Mouse (Mus musculus): ENCODE data around the gene Sult4a1. TPM values are rescaled to one million over a fixed set of nuclear protein-coding genes. Genes with fewer than 3 reads are reported as not detected.

Gene Sult4a1
- polyA plus RNA-seq (2015; fragmentation: Nextera tagmentation; extraction: Ambion mirVana) = 174 and 177 TPM in 2 replicates

DNA sequence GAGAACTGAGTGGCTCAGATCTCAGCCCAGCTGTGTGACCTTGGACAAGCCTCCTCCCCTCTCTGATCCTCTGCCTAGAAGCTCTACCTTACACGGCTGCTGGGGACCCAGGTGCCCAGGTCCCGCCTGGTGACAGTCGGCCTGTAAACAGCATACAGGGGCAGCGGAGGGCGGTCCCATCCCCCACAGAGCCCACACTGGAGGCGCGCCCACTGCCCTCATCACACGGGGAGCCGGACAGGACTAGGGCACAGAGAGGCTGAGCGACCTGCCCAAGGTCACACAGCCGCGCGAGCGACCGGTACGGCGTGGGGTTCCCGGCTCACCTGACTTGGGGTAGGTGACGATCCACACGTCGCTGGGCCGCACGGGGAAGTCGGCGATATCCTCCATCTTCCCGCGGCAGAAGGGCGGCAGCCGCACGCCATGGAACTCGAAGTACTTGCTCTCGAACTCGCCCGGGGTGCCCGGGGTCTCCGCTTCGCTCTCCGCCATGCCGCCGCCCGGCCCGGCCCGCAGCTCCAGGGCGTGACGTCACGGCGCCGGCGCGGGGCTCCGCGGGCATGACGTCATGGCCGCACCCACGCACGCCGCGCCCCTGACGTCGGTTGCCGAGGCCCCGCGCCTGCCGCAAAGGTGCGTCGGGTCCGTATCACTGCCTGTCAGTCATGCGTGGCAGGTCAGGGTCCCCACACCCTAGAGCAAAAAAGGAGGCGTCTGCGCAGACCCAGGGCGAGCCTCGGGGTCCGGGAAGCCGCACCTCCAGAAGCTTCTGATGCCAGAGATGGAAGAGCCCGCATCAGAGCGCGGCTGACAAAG is at the start of gene Sult4a1:
Gene Sult4a1, minus strand, starts transcription at position 650 of the 819 bp plus-strand sequence.

DNA sequence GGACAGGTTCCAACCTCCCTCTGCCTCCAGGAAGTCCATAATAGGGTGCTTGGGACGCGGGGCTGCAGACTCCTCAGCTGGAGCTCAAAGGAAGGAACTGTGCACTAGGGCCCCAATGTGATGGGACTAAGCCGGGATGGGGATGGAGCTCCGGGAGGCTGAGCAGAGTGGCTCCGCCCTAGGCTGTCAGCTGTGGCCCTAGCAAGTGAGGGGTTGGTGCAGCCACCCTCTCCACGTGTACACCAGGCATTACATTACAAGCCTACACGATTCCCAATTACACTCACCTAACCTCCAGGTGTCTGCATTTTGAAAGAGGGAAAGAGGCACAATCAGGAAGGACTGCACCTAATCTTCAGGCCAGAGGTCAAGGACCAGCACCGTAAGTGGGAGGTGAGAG is 17.5 kb upstream of the Sult4a1 start, which contains the start of gene Pnpla5:
Gene Pnpla5, minus strand, starts transcription at position 101 of the 400 bp plus-strand sequence.

DNA sequence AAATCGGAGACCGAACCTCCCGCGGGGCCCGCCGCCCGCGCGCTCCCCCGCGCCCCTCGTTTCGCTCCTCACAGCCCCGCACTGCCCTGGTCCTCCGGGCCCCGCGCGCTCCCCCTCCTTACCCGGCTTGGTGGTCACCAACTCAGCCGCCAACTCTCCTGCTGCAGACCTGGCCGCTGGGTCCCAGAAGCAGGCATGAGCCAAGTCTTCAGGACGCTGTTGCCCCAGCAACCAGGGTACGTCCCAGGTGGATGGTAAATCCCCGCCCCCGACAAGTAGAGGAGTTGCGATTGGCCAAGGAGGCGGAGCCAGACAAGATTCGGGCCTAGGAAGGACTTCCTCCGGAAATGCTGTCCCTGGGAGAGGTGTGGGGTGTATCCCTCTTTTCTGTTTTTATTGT is 40.4 kb downstream of the Sult4a1 start, which contains the start of gene Efcab6:
Gene Efcab6, minus strand, starts transcription at position 240 of the 400 bp plus-strand sequence.

Other genes starting within 250 kb of the Sult4a1 start
- gene Efcab6, start 40.4 kb downstream of the Sult4a1 start, polyA plus RNA-seq (2015; fragmentation: Nextera tagmentation; extraction: Ambion mirVana) = 1.0 and 1.2 TPM in 2 replicates
- gene Pnpla5, start 17.4 kb upstream of the Sult4a1 start, polyA plus RNA-seq (2015; fragmentation: Nextera tagmentation; extraction: Ambion mirVana) = not detected in 2 replicates
- 5.5 and 7.4 TPM in 2 replicates for gene Pnpla3, start 62.1 kb upstream of the Sult4a1 start, polyA plus RNA-seq (2015; fragmentation: Nextera tagmentation; extraction: Ambion mirVana)
- gene Samm50, start 86.5 kb upstream of the Sult4a1 start, polyA plus RNA-seq (2015; fragmentation: Nextera tagmentation; extraction: Ambion mirVana) = 83.2 and 84.9 TPM in 2 replicates
- 6.7 and 7.7 TPM in 2 replicates for gene Parvb, start 126.3 kb upstream of the Sult4a1 start, polyA plus RNA-seq (2015; fragmentation: Nextera tagmentation; extraction: Ambion mirVana)
- gene Parvg, start 218.3 kb upstream of the Sult4a1 start, polyA plus RNA-seq (2015; fragmentation: Nextera tagmentation; extraction: Ambion mirVana) = 1.6 and 3.3 TPM in 2 replicates